Comparison of ENCODE assay signal across 20 mouse cellular contexts in genomic region chr14:23897815-23898214, GRCm38 (mm10).
DNase-seq lines count a peak whose midpoint lies in the region; ATAC-seq and TF ChIP-seq lines count a peak whose summit lies in the region.
"Had no signal": no experiment of that assay in that cellular context is flagged by ENCODE, and none has a peak within 500 bp of the region (broad histone marks: within the 10 kb centered on the region; RNA-seq: fewer than 3 reads in every experiment).

No protein-coding gene starts in this region.

- DNase-seq in layer of hippocampus, adult 2 months (ENCODE audit: low spot score in 2 of 2) = peak; percentile 42 to 47
- DNase-seq in layer of hippocampus, postnatal 25 days (ENCODE audit: extremely low spot score in 1 of 2, low spot score in 1 of 2) = no peak
- DNase-seq in left cerebral cortex, postnatal 14 days (ENCODE audit: low spot score in 2 of 2) = peak; percentile 56 to 64
- peak; percentile 66 to 76 for DNase-seq in right cerebral cortex, postnatal 36 days (ENCODE audit: low spot score in 2 of 2)
- no peak for DNase-seq in gastrocnemius, postnatal 36 days
- DNase-seq: adrenal gland, postnatal 36 days; B cell, adult 2 months; cerebellum, adult 9-10 months; heart, postnatal 10 days; lung, adult 18-20 months; lung, postnatal 36 days; retina, postnatal 1 day; thymus, postnatal 4 days had no signal

- peak; percentile 51 for ATAC-seq in frontal cortex, adult (ENCODE audit: low TSS enrichment)
- no peak for ATAC-seq in megakaryocyte, adult 5-6 weeks (ENCODE audit: poor library complexity, severe bottlenecking)
- ATAC-seq: activated CD4-positive, CD25-positive, alpha-beta regulatory T cell, adult 4 months; intestine, embryonic 16.5 days; Patski had no signal

- H3K4me3 ChIP-seq in layer of hippocampus, adult 2 months = no peak overlapping the region
- H3K4me3 ChIP-seq: heart, embryonic 10.5 days had no signal

- TF ChIP-seq CTCF in layer of hippocampus, adult 2 months (conservative IDR thresholded peaks at IDR 0.05) = no peak

- H3K27ac ChIP-seq in layer of hippocampus, adult 2 months = peak overlapping the region; percentile 70
- H3K27ac ChIP-seq: heart, embryonic 10.5 days; hindbrain, embryonic 14.5 days had no signal

- intact Hi-C loops in left cerebral cortex, postnatal 14 days (cut with DNase I) = loop anchor here (5.0 to 10.0 kb wide), 2 partner anchors 39 to 103 kb away; no protein-coding TSS in a partner anchor
- intact Hi-C loops in gastrocnemius, postnatal 36 days (cut with DNase I) = no loop called here

Comparison
In these comparisons a context has a peak if more than half of its experiments do, and no peak if none do; other contexts are left out.
1. DNase-seq: peak in layer of hippocampus, adult 2 months (2 of 2), left cerebral cortex, postnatal 14 days (2 of 2) and right cerebral cortex, postnatal 36 days (2 of 2); none in layer of hippocampus, postnatal 25 days (0 of 2) and gastrocnemius, postnatal 36 days (0 of 2).